Mouse (Mus musculus): ENCODE data around the gene Krt222. TPM values are rescaled to one million over a fixed set of nuclear protein-coding genes. Genes with fewer than 3 reads are reported as not detected.
"Not testable (repeated sequence)": the region's sequence is repeated elsewhere in the genome, so short reads cannot be mapped to it uniquely, and the experiment has no call there.

Krt222 gene
- not detected in 2 replicates for total RNA-seq (2014; fragmentation: Nextera tagmentation)
- total RNA-seq (2017), result not detected in 2 replicates

DNA sequence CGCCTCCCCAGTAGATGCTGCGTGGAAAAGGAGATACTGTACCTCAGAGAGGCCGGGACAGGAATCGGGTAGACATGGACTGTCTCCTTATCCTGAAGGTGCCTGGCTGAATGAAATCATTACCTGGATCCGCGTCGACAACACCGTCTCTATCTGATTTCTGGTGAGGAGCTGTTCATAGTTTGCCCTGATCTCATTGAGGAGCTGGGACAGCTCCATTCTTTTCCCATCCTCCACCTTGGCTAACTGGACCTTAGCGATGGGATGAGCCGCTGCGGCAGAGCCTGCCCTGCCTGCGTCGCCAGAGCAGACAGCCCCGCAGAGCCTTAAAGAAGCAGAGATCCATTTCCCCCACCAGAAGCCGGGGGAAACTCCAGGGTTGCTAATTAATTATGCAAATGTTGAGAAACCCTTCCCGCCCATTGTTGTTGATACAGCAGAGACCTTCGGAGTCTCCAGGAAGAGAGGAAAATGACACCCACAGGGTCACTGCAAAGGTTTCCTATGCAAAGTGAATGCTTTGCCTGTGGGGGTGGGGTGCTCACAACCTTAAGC is at the start of gene Krt222:
TSS of gene Krt222 (minus strand) at position 266 of the 555 bp plus-strand sequence.
- no peak for ATAC-seq (replicated peaks; ENCODE audit: low FRiP score, low TSS enrichment, poor library complexity, severe bottlenecking)

GRCm38 (mm10) chr11:99292846-99293245 is 49.0 kb upstream of the Krt222 start:
- 0 out of 2 replicates have a peak, but pooled peaks have one; percentile 44 for ATAC-seq (replicated peaks; ENCODE audit: low FRiP score, low TSS enrichment, poor library complexity, severe bottlenecking)

DNA sequence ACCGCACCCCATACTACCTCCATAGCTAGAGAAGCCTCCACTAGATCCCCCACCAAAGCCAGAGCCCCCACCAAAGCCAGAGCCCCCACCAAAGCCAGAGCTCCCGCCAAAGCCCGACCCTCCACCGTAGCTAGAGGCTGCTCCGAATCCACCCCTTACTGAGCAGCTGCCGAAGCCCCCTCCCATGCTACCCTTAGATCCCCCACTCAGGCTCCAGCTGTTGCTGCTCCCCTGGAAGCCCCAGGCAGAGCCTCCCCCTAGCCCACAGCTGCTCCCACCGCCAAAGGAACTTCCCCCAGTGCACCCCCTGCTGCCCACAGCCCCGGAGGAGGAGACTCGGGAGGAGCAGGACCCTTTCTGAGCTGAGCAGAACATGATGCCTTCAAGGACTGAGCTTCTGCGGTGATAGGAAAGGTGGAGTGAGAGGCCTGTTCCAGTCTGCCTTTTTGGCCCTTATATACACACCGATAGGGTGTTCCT is 41.0 kb upstream of the Krt222 start, which contains the start of gene Krt24:
TSS of gene Krt24 (minus strand) at position 430 of the 480 bp plus-strand sequence.
- ATAC-seq (replicated peaks; ENCODE audit: low FRiP score, low TSS enrichment, poor library complexity, severe bottlenecking), result no peak

DNA sequence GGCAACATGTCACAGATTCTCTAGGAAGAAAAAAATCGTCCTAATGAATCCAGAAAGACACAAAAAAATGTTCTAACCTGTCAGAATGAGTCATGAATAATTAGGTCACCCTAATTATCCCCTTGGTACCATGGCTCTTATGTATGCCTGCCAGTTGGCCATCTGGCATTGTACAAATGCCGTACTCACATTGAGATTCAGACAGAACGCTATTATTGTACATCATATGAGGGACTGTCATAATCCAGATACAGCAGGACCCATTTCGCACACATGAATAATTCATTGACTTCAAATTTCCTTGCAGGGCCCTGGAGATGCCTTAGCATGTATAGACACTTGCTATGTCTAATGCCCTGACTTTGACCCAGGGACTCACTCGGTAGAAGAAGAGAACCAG is 40.1 kb upstream of the Krt222 start:
- ATAC-seq (replicated peaks; ENCODE audit: low FRiP score, low TSS enrichment, poor library complexity, severe bottlenecking), result no peak

DNA sequence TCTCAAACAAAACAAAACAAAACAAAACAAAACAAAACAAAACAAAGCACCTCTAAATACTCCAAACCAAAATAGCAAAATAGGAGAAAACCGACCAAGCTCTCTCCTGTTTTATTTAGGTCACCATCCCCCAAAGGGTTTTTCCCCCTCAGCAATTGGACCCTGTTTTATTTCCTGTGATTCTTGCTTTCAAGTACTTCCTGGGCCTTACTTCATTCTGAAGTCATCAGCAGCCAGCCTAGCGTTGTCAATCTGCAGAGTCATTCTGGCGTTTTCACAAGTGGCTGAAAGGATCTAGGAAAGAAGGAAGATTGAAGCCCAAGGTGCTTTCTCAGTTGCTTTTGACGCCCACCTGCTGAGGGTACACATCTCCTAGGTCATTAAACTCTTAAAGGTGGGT is 39.4 kb upstream of the Krt222 start:
- ATAC-seq (replicated peaks; ENCODE audit: low FRiP score, low TSS enrichment, poor library complexity, severe bottlenecking), result no peak

- no peak for ATAC-seq (replicated peaks; ENCODE audit: low FRiP score, low TSS enrichment, poor library complexity, severe bottlenecking)
These were observed 37.2 kb upstream of the Krt222 start for GRCm38 (mm10) chr11:99281116-99281515.

GRCm38 (mm10) chr11:99279986-99280385 is 36.1 kb upstream of the Krt222 start:
- no peak for ATAC-seq (replicated peaks; ENCODE audit: low FRiP score, low TSS enrichment, poor library complexity, severe bottlenecking)

DNA sequence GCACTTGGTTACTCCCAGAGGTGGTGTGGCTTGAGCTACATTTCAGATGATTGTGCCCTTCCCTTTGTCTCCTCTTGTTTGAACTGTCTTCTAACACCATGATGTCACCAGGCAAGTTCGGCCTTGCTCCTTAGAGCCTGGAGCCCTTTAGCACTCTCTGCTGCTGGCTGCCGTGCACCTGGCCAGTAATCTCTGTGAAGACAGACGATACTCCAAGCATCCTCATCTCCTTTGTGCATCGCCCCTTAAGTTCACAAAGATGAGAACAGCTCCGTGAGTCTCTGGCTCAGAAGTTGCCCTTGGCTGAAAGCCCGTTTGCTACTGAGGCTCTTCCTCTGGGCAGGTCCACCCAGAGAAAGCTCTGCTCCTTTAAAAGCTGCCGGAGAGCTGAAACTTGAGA is 32.9 kb upstream of the Krt222 start:
- ATAC-seq (replicated peaks; ENCODE audit: low FRiP score, low TSS enrichment, poor library complexity, severe bottlenecking), result no peak

- no peak for ATAC-seq (replicated peaks; ENCODE audit: low FRiP score, low TSS enrichment, poor library complexity, severe bottlenecking)
These were observed 31.7 kb upstream of the Krt222 start for GRCm38 (mm10) chr11:99275624-99276023.

- no peak for ATAC-seq (replicated peaks; ENCODE audit: low FRiP score, low TSS enrichment, poor library complexity, severe bottlenecking)
These were observed 28.8 kb upstream of the Krt222 start for GRCm38 (mm10) chr11:99272721-99273120.

DNA sequence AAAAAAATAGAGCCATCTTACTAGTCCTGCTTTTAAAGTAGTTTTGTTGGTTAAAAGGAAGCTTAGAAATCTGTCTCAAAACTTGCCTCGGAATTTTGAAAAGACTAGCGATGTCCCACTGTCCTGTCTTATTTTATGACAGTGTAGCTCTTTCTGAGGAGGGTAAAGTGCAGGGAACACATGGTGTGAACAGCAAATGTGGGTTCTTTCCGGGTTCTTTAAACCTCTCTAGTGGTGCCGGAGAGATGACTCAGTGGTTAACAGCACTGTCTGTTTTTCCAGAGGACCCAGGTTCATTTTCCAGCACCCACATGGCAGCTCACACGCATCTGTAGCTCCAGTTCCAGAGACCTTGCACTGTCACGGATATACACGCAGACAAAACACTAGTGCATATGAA is 25.3 kb upstream of the Krt222 start:
- ATAC-seq (replicated peaks; ENCODE audit: low FRiP score, low TSS enrichment, poor library complexity, severe bottlenecking), result no peak

- no peak for ATAC-seq (replicated peaks; ENCODE audit: low FRiP score, low TSS enrichment, poor library complexity, severe bottlenecking)
These were observed 21.9 kb upstream of the Krt222 start for GRCm38 (mm10) chr11:99265796-99266195.

DNA sequence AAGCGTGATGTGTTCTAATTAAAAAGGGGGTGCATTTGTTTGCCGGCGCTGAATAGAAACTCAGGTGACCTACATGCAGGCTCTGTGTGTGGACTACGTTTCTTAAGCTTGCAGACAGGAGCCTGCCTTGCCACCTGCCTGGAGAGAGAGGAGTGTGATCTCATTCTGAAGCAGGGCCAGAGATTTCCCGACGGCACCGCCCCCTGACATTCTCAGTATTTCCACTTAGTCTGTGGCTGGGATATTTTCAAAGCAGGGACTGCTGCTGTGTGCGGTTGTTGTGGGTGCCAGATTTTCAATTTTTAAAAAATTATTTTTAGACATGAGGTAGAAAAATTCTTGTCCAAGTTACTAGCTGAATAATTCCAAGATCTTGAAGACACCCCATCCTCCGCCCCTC is 21.3 kb upstream of the Krt222 start:
- ATAC-seq (replicated peaks; ENCODE audit: low FRiP score, low TSS enrichment, poor library complexity, severe bottlenecking), result no peak

DNA sequence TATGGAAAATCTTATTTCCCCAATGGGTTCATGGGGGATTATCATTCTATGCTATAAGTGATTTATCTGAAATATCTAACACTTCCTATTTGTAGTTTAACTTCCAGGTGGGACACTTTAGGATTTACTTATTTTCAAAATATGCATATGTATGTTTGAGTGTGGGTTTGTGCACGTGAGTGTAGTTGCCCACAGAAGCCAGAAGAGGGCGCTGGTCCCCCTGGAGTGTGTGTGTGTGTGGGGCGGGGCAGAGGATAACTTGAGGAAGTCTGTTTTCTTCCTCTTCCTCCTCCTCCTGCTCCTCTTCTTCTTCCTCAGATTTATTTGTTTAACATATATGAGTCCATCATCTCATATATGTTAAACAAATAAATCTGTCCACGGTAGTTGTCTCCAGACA is 12.3 kb upstream of the Krt222 start:
- no peak for ATAC-seq (replicated peaks; ENCODE audit: low FRiP score, low TSS enrichment, poor library complexity, severe bottlenecking)

- no peak for ATAC-seq (replicated peaks; ENCODE audit: low FRiP score, low TSS enrichment, poor library complexity, severe bottlenecking)
These were observed 11.4 kb upstream of the Krt222 start for GRCm38 (mm10) chr11:99255316-99255715.

DNA sequence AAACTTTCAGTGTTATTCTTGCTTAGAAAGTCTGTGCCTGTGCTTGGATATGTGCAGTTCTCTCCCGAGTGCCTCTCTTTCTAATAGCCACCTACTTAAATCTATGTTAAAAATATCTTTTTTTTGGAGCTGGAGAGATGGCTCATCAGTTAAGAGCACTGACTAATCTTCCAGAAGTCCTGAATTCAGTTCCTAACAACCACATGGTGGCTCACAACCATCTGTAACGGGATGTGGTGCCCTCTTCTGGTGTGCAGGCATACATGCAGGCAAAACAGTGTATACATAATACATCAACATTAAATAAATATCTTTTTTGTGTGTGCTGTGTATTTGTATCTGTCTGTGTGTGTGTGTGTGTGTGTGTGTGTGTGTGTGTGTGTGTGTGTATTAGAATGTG is 10.0 kb upstream of the Krt222 start:
- no peak for ATAC-seq (replicated peaks; ENCODE audit: low FRiP score, low TSS enrichment, poor library complexity, severe bottlenecking)

DNA sequence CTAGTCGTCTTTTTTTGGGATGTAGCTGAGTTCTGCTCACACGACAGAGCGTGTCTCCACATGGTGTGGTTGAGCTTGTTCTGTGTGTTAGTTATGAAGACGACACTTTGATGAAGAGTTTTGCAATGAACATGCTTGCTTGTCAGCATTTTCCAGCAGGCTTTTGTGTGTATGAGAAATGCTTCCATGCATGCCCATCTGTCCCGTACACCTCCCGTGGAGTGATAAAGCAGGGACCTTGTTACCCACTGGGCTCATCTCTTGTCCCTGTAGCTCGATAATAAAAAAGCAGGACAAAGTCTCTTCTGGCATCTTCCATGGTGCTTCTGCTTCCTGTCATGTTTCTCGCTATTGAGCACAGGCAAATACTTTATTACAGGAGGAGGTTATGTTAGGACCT is 8.8 kb upstream of the Krt222 start:
- no peak for ATAC-seq (replicated peaks; ENCODE audit: low FRiP score, low TSS enrichment, poor library complexity, severe bottlenecking)

- ATAC-seq (replicated peaks; ENCODE audit: low FRiP score, low TSS enrichment, poor library complexity, severe bottlenecking), result no peak
These were observed 6.8 kb upstream of the Krt222 start for GRCm38 (mm10) chr11:99250666-99251065.

DNA sequence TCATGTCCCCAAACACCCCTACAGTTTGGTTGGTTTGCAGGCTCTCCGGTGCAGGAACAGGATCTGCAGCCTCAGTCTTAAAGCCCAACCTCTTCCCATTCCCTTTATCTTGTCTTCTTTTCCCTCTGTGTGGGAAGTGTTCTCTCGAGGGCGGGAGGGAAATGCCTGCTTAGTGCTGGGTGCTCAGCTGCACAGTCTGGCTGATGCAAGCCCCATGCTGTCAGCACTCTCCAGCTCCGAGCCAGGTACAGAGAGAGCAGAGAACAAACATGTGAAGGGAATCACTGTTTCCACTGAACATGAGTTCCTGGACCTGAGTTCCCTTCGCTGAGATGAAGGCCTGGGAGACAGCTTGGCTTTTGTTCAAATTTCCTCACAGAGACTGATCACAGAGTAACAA is 6.4 kb upstream of the Krt222 start:
- ATAC-seq (replicated peaks; ENCODE audit: low FRiP score, low TSS enrichment, poor library complexity, severe bottlenecking), result no peak

GRCm38 (mm10) chr11:99249115-99249514 is 5.2 kb upstream of the Krt222 start:
- no peak for ATAC-seq (replicated peaks; ENCODE audit: low FRiP score, low TSS enrichment, poor library complexity, severe bottlenecking)

DNA sequence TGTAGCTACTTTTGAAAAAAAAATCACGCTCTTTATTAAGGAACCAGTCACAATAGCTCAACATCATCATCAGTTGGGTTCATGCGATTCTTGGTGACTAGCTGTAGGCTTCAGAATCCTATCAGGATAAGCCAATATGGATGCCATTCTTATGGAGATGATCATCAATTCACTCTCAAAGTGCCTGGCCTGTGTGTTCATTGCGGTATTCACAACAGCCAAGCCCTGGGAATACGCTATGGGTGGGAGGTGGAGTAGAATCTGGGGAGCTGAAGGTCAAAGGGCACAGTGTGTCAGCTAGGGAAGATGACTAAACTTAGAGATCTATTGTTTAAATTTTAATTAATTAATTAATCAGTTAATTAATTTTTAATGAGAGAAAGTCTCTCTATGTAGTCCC is 4.0 kb upstream of the Krt222 start:
- ATAC-seq (replicated peaks; ENCODE audit: low FRiP score, low TSS enrichment, poor library complexity, severe bottlenecking), result no peak

DNA sequence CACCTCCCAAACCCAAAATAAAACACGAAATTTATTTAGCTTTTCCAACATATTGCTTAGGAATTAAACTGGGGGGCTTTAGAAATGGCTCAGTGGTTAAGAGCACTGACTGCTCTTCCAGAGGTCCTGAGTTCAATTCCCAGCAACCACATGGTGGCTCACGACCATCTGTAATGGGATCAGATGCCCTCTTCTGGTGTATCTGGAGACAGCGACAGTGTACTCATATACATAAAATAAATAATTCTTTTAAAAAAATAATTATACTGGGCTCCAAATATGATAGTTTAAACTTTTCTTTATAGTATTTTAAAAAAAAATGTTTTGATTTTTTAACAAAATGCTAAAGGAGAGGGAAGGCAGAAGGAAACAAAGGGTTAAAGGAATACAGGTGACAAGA is 634 bp upstream of the Krt222 start:
- not testable (repeated sequence) for ATAC-seq (replicated peaks; ENCODE audit: low FRiP score, low TSS enrichment, poor library complexity, severe bottlenecking)
